Mouse (Mus musculus) adrenal gland, postnatal 36 days (tissue): ENCODE results near the gene Plcb1. TPM values are rescaled to one million over a fixed set of nuclear protein-coding genes. Genes with fewer than 3 reads are reported as not detected.

ENCODE experiments used
- DNase-seq, 2 experiments: peaks; one replicate each; pipeline ENCODE4 v3.0.0; 2021; ENCODE audit warnings: mixed read lengths in 1 of 2
- total RNA-seq, 2 experiments: library from RNA; stranded (reverse); gene quantifications; 2 replicates each; pipeline ENCODE4 v1.2.3; 2021

Plcb1 gene
- total RNA-seq, 2 experiments from 2014 or later, result 87.4 to 93.4 TPM

DNA sequence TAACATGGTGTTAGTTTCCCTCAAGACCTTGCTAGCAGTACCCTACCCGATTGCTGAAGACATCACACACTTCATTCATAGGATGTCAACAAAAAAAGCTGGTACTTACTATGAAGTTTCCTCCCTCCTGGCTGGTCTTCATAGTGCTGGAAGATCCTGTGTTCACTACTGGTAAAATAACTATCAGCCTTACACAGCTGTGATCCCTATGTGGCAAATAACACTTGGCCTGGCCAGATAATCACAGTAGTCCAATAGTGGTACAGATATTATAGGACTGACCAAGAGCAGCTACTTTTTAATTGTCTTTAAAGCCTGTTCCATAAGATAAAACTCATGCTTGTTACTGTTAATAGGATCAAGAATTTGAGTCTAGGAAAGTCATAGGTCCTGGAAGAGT, 52.3 kb downstream of the Plcb1 start:
- DNase-seq, result no peak

DNA sequence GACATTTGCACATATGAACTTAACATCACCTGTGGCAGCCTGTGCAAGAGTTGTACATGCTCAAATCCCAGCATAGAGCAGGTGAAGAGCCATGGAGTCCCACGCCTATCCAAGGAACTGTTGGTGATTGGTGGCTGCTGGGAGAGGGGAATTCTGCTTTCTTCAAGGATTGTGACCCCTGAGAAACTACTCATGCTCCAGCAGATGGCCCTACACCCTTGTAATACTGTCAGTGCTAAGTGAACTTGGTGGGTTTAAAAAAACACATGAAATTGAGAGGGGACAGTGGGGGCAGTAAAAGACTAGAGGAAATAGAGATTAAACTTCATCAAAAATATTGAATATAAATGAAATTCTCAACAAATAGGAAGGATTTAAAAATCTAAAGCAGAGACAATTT, 53.0 kb downstream of the Plcb1 start:
- no peak for DNase-seq

- no peak for DNase-seq
Measured at GRCm38 (mm10) chr2:134842883-134843282, 57.0 kb downstream of the Plcb1 start.

- DNase-seq, result no peak
Measured at GRCm38 (mm10) chr2:134844391-134845238, 58.7 kb downstream of the Plcb1 start.

DNA sequence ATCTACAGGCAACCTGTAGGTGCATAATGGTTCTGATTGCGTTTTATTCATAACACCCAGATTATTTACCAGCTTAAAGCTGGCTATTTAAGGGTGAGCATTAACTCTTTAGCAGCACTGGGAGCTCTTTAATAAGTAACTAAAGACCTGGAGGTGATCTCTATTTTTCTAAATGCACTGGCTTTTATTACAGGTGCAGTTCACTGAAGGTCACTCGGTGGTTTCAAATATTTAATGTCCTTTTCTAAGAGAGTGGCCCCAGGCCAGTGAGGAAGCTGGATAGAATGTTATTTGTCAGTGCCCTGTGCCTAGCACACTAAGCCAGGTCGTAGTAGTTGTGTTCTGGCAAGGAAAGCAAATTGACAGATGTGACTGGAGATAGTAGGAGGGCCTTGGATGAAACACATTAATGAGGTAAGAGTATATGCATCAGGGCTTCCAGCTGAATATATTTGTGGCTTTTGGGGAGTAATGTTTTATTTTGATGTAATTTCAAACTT, 59.4 kb downstream of the Plcb1 start:
- DNase-seq, result no peak

- no peak for DNase-seq
Measured at GRCm38 (mm10) chr2:134846555-134846954, 60.7 kb downstream of the Plcb1 start.

- no peak for DNase-seq
Measured at GRCm38 (mm10) chr2:134851189-134852171, 65.6 kb downstream of the Plcb1 start.

DNA sequence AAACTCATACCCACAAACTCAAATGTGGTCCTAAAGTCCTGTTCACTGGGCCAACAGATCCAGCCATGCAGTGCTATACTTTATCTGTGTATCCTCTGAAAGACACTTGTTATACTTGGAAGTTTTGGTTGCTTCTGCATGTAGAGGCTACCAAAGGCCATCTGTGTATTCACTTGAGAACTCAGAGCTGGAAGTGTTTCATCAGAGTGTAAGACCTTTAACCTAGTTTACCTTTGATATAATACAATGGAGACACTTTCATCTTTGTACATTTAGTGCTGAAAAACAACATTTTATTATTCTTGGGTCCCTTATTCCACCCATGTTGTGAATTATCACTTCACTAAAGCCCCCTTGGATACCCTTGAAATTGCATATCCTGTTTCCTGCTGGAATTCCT, 70.4 kb downstream of the Plcb1 start:
- no peak for DNase-seq

- DNase-seq, result peak in 1 of 2 experiments; percentile 15
Measured at GRCm38 (mm10) chr2:134856691-134857090, 70.8 kb downstream of the Plcb1 start.

DNA sequence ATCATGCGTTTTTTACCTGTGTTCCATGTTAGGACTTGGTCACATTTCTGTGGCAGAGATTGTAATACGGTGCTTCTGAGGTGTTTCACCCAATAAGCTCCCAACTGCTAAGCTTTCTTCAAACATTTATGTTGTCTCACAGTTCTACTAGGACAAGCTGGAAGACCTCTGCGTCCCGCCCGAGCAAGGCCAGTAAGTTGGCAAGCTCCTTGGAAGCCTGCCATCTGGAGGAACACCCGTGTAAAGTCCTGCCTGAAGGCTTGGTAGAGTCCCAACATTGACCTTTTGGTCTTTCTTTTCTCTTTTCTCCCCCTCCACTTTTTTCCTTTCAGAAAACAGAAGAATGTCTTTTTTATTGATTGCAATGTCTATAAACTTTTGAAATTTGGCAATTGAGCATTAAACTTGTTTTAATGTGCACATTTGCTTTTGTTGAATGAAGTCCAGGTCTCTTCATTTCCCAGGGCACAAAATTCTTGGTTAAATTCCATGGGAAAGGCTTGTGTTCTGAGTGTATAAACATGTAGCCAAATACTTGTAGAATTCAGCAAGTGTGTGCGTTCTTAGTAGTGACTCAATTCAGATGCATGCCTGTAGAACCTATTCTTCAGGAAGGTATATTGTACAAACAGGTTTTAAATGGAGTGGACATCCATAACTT, 79.2 kb downstream of the Plcb1 start:
- DNase-seq, result peak; percentile 91 to 92

GRCm38 (mm10) chr2:134867381-134867780, 81.5 kb downstream of the Plcb1 start:
- no peak for DNase-seq

- DNase-seq, result peak in 1 of 2 experiments; percentile 25
Measured at GRCm38 (mm10) chr2:134871692-134872489, 86.0 kb downstream of the Plcb1 start.

GRCm38 (mm10) chr2:134872490-134872781, 86.6 kb downstream of the Plcb1 start:
- DNase-seq, result no peak

DNA sequence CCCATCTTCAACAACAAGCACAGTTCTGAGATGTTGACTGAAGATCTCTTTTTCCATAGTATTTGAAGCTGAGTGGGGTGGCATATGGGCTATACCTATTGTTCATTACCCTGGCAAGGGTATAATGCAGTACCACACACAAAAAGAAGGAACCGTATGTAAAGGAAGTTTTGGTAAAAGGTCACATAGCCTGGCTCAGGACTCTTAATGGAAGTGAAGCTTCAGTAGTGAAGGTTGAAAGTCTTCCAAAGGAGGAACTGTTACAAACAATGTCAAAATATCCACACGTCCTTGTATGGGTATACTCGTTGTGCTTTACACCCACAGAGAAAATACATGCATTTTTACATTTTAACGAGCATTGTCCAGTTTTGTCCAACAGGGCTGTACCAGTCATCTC, 91.3 kb downstream of the Plcb1 start:
- no peak for DNase-seq

- no peak for DNase-seq
Measured at GRCm38 (mm10) chr2:134891207-134891606, 105.3 kb downstream of the Plcb1 start.

DNA sequence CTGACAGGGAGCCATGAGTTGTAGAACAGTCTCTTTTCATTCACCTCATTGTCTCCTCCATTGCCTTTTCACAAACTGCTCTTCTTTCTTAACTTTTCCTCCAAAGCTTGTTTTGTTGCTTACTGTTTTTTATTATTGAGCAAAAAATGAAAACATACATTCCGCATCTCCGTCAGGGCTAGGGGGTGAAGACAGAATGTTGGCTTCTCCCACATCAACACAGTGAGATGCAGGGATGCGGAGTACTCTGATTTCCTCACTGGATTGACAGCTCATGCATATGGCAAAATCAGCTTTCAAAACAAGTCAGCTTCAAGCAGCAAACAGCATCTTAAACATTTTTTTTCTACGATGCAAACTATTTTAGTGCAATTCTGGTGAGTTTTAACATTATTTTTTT, 108.9 kb downstream of the Plcb1 start:
- DNase-seq, result no peak

- DNase-seq, result no peak
Measured at GRCm38 (mm10) chr2:134896196-134896595, 110.3 kb downstream of the Plcb1 start.

DNA sequence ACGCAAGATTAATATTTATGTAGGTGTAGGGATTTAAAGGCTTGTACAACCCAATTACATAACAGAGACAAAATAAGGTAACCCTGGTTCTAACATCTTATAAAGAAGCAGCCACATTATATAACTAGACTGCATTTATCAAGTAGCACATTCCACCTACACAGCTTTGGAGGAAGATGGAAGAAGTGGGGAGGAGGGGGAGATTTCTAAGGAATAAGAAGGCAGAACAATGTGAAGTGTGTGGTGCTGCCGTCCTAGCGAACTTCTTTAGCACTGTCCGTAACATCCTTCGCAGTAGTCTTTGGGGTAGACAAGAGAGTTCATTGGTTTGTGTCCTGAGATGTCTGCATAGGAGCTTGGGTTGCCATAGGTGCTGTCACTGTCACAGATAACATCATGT, 111.2 kb downstream of the Plcb1 start:
- DNase-seq, result no peak

DNA sequence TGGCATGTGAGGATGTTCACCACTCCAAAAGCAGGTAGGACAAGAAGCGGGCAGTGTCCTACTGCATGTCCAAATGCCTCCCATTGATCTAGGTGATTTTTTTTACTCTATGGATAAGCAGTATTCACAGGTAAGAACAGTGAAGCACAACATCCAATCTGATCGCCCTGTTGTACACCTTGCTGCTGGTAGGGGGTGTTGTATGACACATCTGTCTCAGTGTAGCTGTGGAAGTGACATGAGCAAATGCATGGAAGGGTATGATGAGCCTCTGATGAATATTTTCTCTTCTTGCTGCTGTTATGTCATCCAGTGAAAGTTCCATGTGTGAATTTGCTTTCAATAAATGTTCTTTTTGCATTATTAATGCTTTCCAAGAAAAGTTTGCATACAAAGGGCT, 115.7 kb downstream of the Plcb1 start:
- no peak for DNase-seq

DNA sequence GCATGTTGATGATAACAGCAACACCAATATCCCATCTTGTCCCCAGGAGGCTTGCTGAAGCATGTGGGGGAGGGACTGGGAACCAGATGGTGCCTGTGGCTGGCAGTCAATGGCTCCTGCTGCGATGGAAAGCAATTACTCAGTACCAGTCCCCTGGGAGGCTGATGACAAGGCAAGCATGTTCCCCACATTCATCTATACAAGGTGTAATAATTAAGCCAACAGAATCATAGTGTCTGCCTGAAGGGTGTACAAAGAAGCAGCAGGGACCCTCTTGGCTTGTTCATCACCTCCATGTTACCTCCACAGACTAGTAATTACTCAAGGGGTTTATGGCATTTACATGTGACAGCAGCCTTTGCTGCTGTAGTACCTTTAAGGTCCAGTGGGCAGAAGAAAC, 125.0 kb downstream of the Plcb1 start:
- no peak for DNase-seq

- no peak for DNase-seq
Measured at GRCm38 (mm10) chr2:134911360-134911759, 125.5 kb downstream of the Plcb1 start.

- peak; percentile 69 to 74 for DNase-seq
Measured at GRCm38 (mm10) chr2:134912616-134913015, 126.7 kb downstream of the Plcb1 start.
